Mouse (Mus musculus) sigmoid colon, adult 10 weeks (tissue): ENCODE measurements around the gene Cdc42ep3. TPM values are rescaled to one million over a fixed set of nuclear protein-coding genes. Genes with fewer than 3 reads are reported as not detected.

Source experiments
- polyA plus RNA-seq: library from polyadenylated mRNA; stranded (reverse); fragments of 350-450 nt; fragmentation: Illumina TruSeq; extraction: RNeasy Lipid Tissue Mini Kit (QIAGEN cat#74804); gene quantifications from one replicate; pipeline ENCODE4 v1.2.3, GENCODE M21; 2014; ENCODE audit warnings: low read depth, low replicate concordance

Cdc42ep3 gene
- 78.4 TPM for polyA plus RNA-seq

GRCm38 (mm10) chr17:79354444-79355270 is at the start of gene Cdc42ep3:
Cdc42ep3 (minus strand) TSS chr17:79355091.

